Mouse (Mus musculus): ENCODE measurements around the gene Tcf7l2. TPM values are rescaled to one million over a fixed set of nuclear protein-coding genes. Genes with fewer than 3 reads are reported as not detected.

Tcf7l2 gene
- polyA plus RNA-seq, 1 experiment from 2014 or later = 39.5 TPM

GRCm38 (mm10) chr19:55840499-55841121 lies 99.0 kb downstream of the Tcf7l2 start:
- Histone ChIP-seq H3K27me3 (replicated peaks) (no peaks in the 10 kb centered on the region), H3K4me3 (no peak overlapping the region), H3K4me2 (replicated peaks) (no peak overlapping the region), H3K9me3 (no peaks in the 10 kb centered on the region), H3K27ac (no peak overlapping the region), H3K4me1 (peaks cover 50% of the 10 kb centered on the region), H3K36me3 (no peaks in the 10 kb centered on the region), H3K9ac (no peak overlapping the region)
- 64% methylated on average over 10 of the region's 10 CpGs for WGBS
- ATAC-seq (ENCODE audit: low FRiP score, low read depth) = no peak

- H3K36me3 ChIP-seq = no peaks in the 10 kb centered on the region
- no peak for ATAC-seq (ENCODE audit: low FRiP score, low read depth)
- no peak overlapping the region for H3K27ac ChIP-seq
- 59% methylated on average over 7 of the region's 7 CpGs for WGBS
- no peaks in the 10 kb centered on the region for H3K27me3 ChIP-seq (replicated peaks)
- no peak overlapping the region for H3K4me3 ChIP-seq
- no peak overlapping the region for H3K9ac ChIP-seq
- no peaks in the 10 kb centered on the region for H3K9me3 ChIP-seq
- no peak overlapping the region for H3K4me2 ChIP-seq (replicated peaks)
- H3K4me1 ChIP-seq = peaks cover 41% of the 10 kb centered on the region
Measured at GRCm38 (mm10) chr19:55842046-55842445, 100.4 kb downstream of the Tcf7l2 start.

GRCm38 (mm10) chr19:55843111-55843887 lies 101.7 kb downstream of the Tcf7l2 start:
- no peak overlapping the region for H3K9ac ChIP-seq
- H3K4me2 ChIP-seq (replicated peaks) = no peak overlapping the region
- no peak overlapping the region for H3K4me3 ChIP-seq
- H3K27me3 ChIP-seq (replicated peaks) = no peaks in the 10 kb centered on the region
- no peak for ATAC-seq (ENCODE audit: low FRiP score, low read depth)
- H3K27ac ChIP-seq = no peak overlapping the region
- no peaks in the 10 kb centered on the region for H3K36me3 ChIP-seq
- no peaks in the 10 kb centered on the region for H3K9me3 ChIP-seq
- H3K4me1 ChIP-seq = peaks cover 30% of the 10 kb centered on the region
- WGBS = 74% methylated on average over 11 of the region's 11 CpGs

- H3K36me3 ChIP-seq = no peaks in the 10 kb centered on the region
- H3K9ac ChIP-seq = no peak overlapping the region
- H3K4me2 ChIP-seq (replicated peaks) = no peak overlapping the region
- no peak overlapping the region for H3K4me3 ChIP-seq
- H3K27me3 ChIP-seq (replicated peaks) = no peaks in the 10 kb centered on the region
- WGBS = 57% methylated on average over 2 of the region's 2 CpGs
- peaks cover 10% of the 10 kb centered on the region for H3K4me1 ChIP-seq
- H3K9me3 ChIP-seq = no peaks in the 10 kb centered on the region
- ATAC-seq (ENCODE audit: low FRiP score, low read depth) = no peak
- H3K27ac ChIP-seq = no peak overlapping the region
Measured at GRCm38 (mm10) chr19:55845702-55846101, 104.1 kb downstream of the Tcf7l2 start.

GRCm38 (mm10) chr19:55846256-55846655 lies 104.6 kb downstream of the Tcf7l2 start:
- Histone ChIP-seq H3K4me2 (replicated peaks) (no peak overlapping the region), H3K9me3 (no peaks in the 10 kb centered on the region), H3K4me1 (peaks cover 5% of the 10 kb centered on the region), H3K36me3 (no peaks in the 10 kb centered on the region), H3K9ac (no peak overlapping the region), H3K27ac (no peak overlapping the region), H3K4me3 (no peak overlapping the region), H3K27me3 (replicated peaks) (no peaks in the 10 kb centered on the region)
- 95% methylated on average over 6 of the region's 6 CpGs for WGBS
- no peak for ATAC-seq (ENCODE audit: low FRiP score, low read depth)

GRCm38 (mm10) chr19:55847043-55847442 lies 105.4 kb downstream of the Tcf7l2 start:
- H3K4me1 ChIP-seq = peaks cover 8% of the 10 kb centered on the region; the same call in 1 of the 2 replicates
- H3K27ac ChIP-seq = no peak overlapping the region
- 66% methylated on average over 4 of the region's 4 CpGs for WGBS

GRCm38 (mm10) chr19:55850402-55851078 lies 108.9 kb downstream of the Tcf7l2 start:
- Histone ChIP-seq H3K36me3 (no peaks in the 10 kb centered on the region), H3K4me1 (peaks cover 8% of the 10 kb centered on the region; the same call in 1 of the 2 replicates), H3K4me2 (replicated peaks) (no peak overlapping the region), H3K9me3 (no peaks in the 10 kb centered on the region), H3K9ac (no peak overlapping the region), H3K27me3 (replicated peaks) (no peaks in the 10 kb centered on the region), H3K4me3 (no peak overlapping the region), H3K27ac (no peak overlapping the region)
- WGBS = 86% methylated on average over 8 of the region's 8 CpGs
- no peak for ATAC-seq (ENCODE audit: low FRiP score, low read depth)

More at GRCm38 (mm10) chr19:55847043-55847442, 105.4 kb downstream of the Tcf7l2 start:
- H3K4me2 ChIP-seq (replicated peaks) = no peak overlapping the region
- no peaks in the 10 kb centered on the region for H3K36me3 ChIP-seq
- ATAC-seq (ENCODE audit: low FRiP score, low read depth) = no peak
- no peaks in the 10 kb centered on the region for H3K27me3 ChIP-seq (replicated peaks)
- no peak overlapping the region for H3K4me3 ChIP-seq
- no peak overlapping the region for H3K9ac ChIP-seq
- H3K9me3 ChIP-seq = no peaks in the 10 kb centered on the region

GRCm38 (mm10) chr19:55851498-55852324 lies 110.1 kb downstream of the Tcf7l2 start:
- H3K4me1 ChIP-seq = peaks cover 8% of the 10 kb centered on the region; the same call in 1 of the 2 replicates
- no peak overlapping the region for H3K27ac ChIP-seq
- no peaks in the 10 kb centered on the region for H3K36me3 ChIP-seq
- 69% methylated on average over 19 of the region's 19 CpGs for WGBS
- no peak overlapping the region for H3K9ac ChIP-seq
- ATAC-seq (ENCODE audit: low FRiP score, low read depth) = no peak
- H3K27me3 ChIP-seq (replicated peaks) = no peaks in the 10 kb centered on the region
- no peak overlapping the region for H3K4me2 ChIP-seq (replicated peaks)
- H3K9me3 ChIP-seq = no peaks in the 10 kb centered on the region
- H3K4me3 ChIP-seq = no peak overlapping the region

GRCm38 (mm10) chr19:55854389-55854788 lies 112.8 kb downstream of the Tcf7l2 start:
- Histone ChIP-seq H3K9me3 (no peaks in the 10 kb centered on the region), H3K27ac (no peak overlapping the region), H3K36me3 (no peaks in the 10 kb centered on the region), H3K27me3 (replicated peaks) (no peaks in the 10 kb centered on the region), H3K9ac (no peak overlapping the region), H3K4me3 (no peak overlapping the region), H3K4me2 (replicated peaks) (no peak overlapping the region), H3K4me1 (peaks cover 8% of the 10 kb centered on the region; the same call in 1 of the 2 replicates)
- WGBS = 68% methylated on average over 10 of the region's 10 CpGs
- ATAC-seq (ENCODE audit: low FRiP score, low read depth) = no peak

- 84% methylated on average over 5 of the region's 5 CpGs for WGBS
- H3K36me3 ChIP-seq = no peaks in the 10 kb centered on the region
- H3K4me1 ChIP-seq = peaks cover 8% of the 10 kb centered on the region; the same call in 1 of the 2 replicates
- no peak overlapping the region for H3K4me3 ChIP-seq
- H3K27me3 ChIP-seq (replicated peaks) = no peaks in the 10 kb centered on the region
- ATAC-seq (ENCODE audit: low FRiP score, low read depth) = no peak
- H3K4me2 ChIP-seq (replicated peaks) = no peak overlapping the region
- no peaks in the 10 kb centered on the region for H3K9me3 ChIP-seq
- no peak overlapping the region for H3K9ac ChIP-seq
- H3K27ac ChIP-seq = no peak overlapping the region
Measured at GRCm38 (mm10) chr19:55855571-55855970, 114.0 kb downstream of the Tcf7l2 start.

GRCm38 (mm10) chr19:55857328-55857727 lies 115.7 kb downstream of the Tcf7l2 start:
- H3K4me1 ChIP-seq = no peaks in the 10 kb centered on the region

More at GRCm38 (mm10) chr19:55857328-55857727, 115.7 kb downstream of the Tcf7l2 start:
- no peak for ATAC-seq (ENCODE audit: low FRiP score, low read depth)
- WGBS = 92% methylated on average over 4 of the region's 4 CpGs
- no peaks in the 10 kb centered on the region for H3K9me3 ChIP-seq
- no peak overlapping the region for H3K27ac ChIP-seq
- H3K27me3 ChIP-seq (replicated peaks) = no peaks in the 10 kb centered on the region
- no peak overlapping the region for H3K4me2 ChIP-seq (replicated peaks)
- H3K36me3 ChIP-seq = no peaks in the 10 kb centered on the region
- no peak overlapping the region for H3K4me3 ChIP-seq
- no peak overlapping the region for H3K9ac ChIP-seq
